In the genomic region with DNA sequence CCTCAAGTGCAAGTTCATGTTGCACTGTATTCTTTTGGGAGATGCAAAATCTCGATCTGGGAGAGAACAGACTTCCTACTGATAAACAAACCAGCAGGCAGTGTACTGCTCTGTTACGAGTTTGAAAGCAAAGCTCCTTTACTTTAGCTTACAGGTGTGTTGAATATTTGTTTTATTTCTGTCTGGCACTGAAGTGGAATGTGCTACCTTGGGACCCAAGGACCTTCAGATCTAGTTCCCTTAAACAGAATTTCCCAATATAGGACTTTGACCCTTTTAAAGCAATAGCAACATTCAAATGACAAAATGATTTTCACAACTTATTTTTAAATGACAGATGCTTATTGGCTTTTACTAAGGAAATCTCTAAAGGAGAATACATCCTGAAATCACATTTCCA, we compare ENCODE assay signal across 19 mouse cellular contexts.
"Had no signal": no experiment of that assay in that cellular context is flagged by ENCODE, and none has a peak within 500 bp of the region (broad histone marks: within the 10 kb centered on the region; RNA-seq: fewer than 3 reads in every experiment).

No protein-coding gene starts in this region.

- H3K27ac ChIP-seq: layer of hippocampus, adult 2 months; limb, embryonic 10.5 days; limb, embryonic 13.5 days; liver, embryonic 13.5 days; macrophage; midbrain, embryonic 12.5 days; midbrain, embryonic 15.5 days; neural tube, embryonic 12.5 days; neural tube, embryonic 15.5 days had no signal

- H3K9ac ChIP-seq: limb, embryonic 13.5 days; liver, embryonic 13.5 days; midbrain, embryonic 12.5 days; midbrain, embryonic 15.5 days; neural tube, embryonic 12.5 days; neural tube, embryonic 15.5 days had no signal

- DNase-seq: kidney, adult 11 months; kidney, adult 8-10 months; kidney, postnatal 25 days; layer of hippocampus, adult 9-11 months; liver, embryonic 13.5 days; lung, adult 18-20 months; retina, postnatal 1 day; right cerebral cortex, postnatal 25 days; thymus, adult 2 months; thymus, postnatal 14 days; thymus, postnatal 4 days had no signal

- H3K27me3 ChIP-seq: limb, embryonic 13.5 days; liver, embryonic 13.5 days; midbrain, embryonic 12.5 days; midbrain, embryonic 15.5 days; neural tube, embryonic 12.5 days; neural tube, embryonic 15.5 days had no signal

- ATAC-seq: midbrain, embryonic 15.5 days had no signal

- H3K36me3 ChIP-seq: limb, embryonic 10.5 days; limb, embryonic 13.5 days; liver, embryonic 13.5 days; midbrain, embryonic 12.5 days; midbrain, embryonic 15.5 days; neural tube, embryonic 12.5 days; neural tube, embryonic 15.5 days had no signal

- H3K4me1 ChIP-seq: limb, embryonic 10.5 days; limb, embryonic 13.5 days; liver, embryonic 13.5 days; midbrain, embryonic 12.5 days; midbrain, embryonic 15.5 days; neural tube, embryonic 12.5 days; neural tube, embryonic 15.5 days had no signal

- H3K9me3 ChIP-seq: limb, embryonic 10.5 days; limb, embryonic 13.5 days; liver, embryonic 13.5 days; midbrain, embryonic 12.5 days; midbrain, embryonic 15.5 days; neural tube, embryonic 12.5 days; neural tube, embryonic 15.5 days had no signal

- H3K4me2 ChIP-seq: limb, embryonic 13.5 days; liver, embryonic 13.5 days; midbrain, embryonic 12.5 days; midbrain, embryonic 15.5 days; neural tube, embryonic 12.5 days; neural tube, embryonic 15.5 days had no signal

- H3K4me3 ChIP-seq: layer of hippocampus, adult 2 months; limb, embryonic 10.5 days; limb, embryonic 13.5 days; liver, embryonic 13.5 days; midbrain, embryonic 12.5 days; midbrain, embryonic 15.5 days; neural tube, embryonic 12.5 days; neural tube, embryonic 15.5 days had no signal
